Comparison of ENCODE assay signal across 8 mouse cellular contexts in the genomic region with DNA sequence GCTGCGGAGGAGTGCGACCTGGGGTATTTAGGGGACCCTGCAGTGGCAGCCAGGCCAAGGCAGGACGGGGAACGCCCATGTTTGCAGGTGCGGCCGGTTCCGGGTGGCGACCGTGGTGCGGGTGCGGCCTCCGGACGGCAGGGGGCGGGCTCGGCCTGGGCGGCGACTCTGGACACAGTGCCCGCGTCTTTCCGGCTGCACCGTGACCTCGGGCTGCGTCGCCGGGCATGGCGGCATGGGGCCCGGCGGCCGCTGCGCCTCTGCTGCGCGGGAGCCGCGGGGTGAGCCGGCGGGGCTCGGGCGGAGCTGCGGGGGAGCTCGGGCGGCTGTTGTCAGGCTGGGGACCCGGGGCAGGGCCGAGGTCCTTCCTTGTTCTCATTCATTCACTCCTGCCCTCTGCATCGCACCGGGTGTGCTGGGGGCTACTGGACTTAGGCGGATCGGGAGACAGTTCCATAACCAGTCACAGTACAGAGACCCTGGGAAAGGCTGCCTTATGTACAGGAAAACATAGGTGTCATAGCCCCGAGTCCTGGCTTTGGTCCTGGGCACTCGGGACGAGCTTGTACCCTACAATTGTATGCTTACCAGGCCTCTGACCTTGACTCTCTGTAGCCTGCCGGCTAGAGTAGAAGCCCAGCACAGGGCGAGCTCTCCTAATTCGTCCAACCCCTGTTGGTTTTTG. TPM values are rescaled to one million over a fixed set of nuclear protein-coding genes. Genes with fewer than 3 reads are reported as not detected.
DNase-seq lines count a peak whose midpoint lies in the region; ATAC-seq lines count a peak whose summit lies in the region.

No protein-coding gene starts in this region.

- H3K27ac ChIP-seq in hindbrain, embryonic 16.5 days (ENCODE audit: low read depth, low read length) = peak overlapping the region; percentile 73

- DNase-seq in ZHBTc4 (ENCODE audit: low read depth, low spot score) = peak; percentile 91
- DNase-seq in cerebellum, postnatal 4 days (ENCODE audit: low spot score in 2 of 2) = peak; percentile 88 to 94
- peak; percentile 91 for DNase-seq in gastrocnemius, adult 18-20 months (ENCODE audit: low spot score)
- DNase-seq in left cerebral cortex, adult 18-20 months (ENCODE audit: low spot score in 2 of 2) = peak; percentile 91 to 92
- DNase-seq in lung, postnatal 4 days = peak; percentile 91 to 95
- DNase-seq in retina, postnatal 1 day = peak; percentile 90
- DNase-seq in urinary bladder, adult 18-20 months (ENCODE audit: low spot score in 2 of 2) = peak; percentile 85 to 98

- peak overlapping the region; percentile 82 for H3K4me3 ChIP-seq in hindbrain, embryonic 16.5 days (ENCODE audit: low read length)

- peak overlapping the region; percentile 96 for H3K9ac ChIP-seq in hindbrain, embryonic 16.5 days (ENCODE audit: low read depth, low read length)

- H3K4me2 ChIP-seq in hindbrain, embryonic 16.5 days (ENCODE audit: low read length) = peak overlapping the region; percentile 75

- H3K9me3 ChIP-seq in hindbrain, embryonic 16.5 days (ENCODE audit: control insufficient read depth, low read length) = no peaks in the 10 kb centered on the region

- H3K27me3 ChIP-seq in hindbrain, embryonic 16.5 days (replicated peaks; ENCODE audit: control insufficient read depth, insufficient read depth, low read length) = no peaks in the 10 kb centered on the region

- peak; percentile 96 for ATAC-seq in hindbrain, embryonic 16.5 days

- peaks cover 5% of the 10 kb centered on the region for H3K36me3 ChIP-seq in hindbrain, embryonic 16.5 days (ENCODE audit: control insufficient read depth, insufficient read depth, low read length)

- H3K4me1 ChIP-seq in hindbrain, embryonic 16.5 days (ENCODE audit: control insufficient read depth, insufficient read depth, low read depth, low read length) = peaks cover 7% of the 10 kb centered on the region

- WGBS in hindbrain, embryonic 16.5 days = 0% methylated on average over 31 of the region's 53 CpGs

RNA-seq across cellular contexts. Expression of gene Bola3, which starts 0.5 kb away (rescaled TPM):
- total RNA-seq in gastrocnemius, adult 18-20 months (2021) = 100 to 1,000 TPM; 249 to 275 TPM
- polyA plus RNA-seq in hindbrain, embryonic 16.5 days (2015; fragmentation: Nextera tagmentation; extraction: Ambion mirVana) = 55.8 and 64.3 TPM in 2 replicates
- total RNA-seq in left cerebral cortex, adult 18-20 months (2021) = 10 to 100 TPM; 49.3 to 49.5 TPM

RNA-seq across cellular contexts. Expression of gene Mob1a, which starts 23.6 kb away (rescaled TPM):
- total RNA-seq in gastrocnemius, adult 18-20 months (2021) = 10 to 100 TPM in 1 of 2 experiments, 1 to 10 TPM in 1; 8.0 to 12.4 TPM
- polyA plus RNA-seq in hindbrain, embryonic 16.5 days (2015; fragmentation: Nextera tagmentation; extraction: Ambion mirVana) = 19.4 and 23.9 TPM in 2 replicates
- total RNA-seq in left cerebral cortex, adult 18-20 months (2021) = 10 to 100 TPM; 17.9 to 22.5 TPM

RNA-seq across cellular contexts. Expression of gene Mthfd2, which starts 23.7 kb away (rescaled TPM):
- 1 to 10 TPM; 3.0 to 3.2 TPM for total RNA-seq in gastrocnemius, adult 18-20 months (2021)
- 33.4 and 34.3 TPM in 2 replicates for polyA plus RNA-seq in hindbrain, embryonic 16.5 days (2015; fragmentation: Nextera tagmentation; extraction: Ambion mirVana)
- total RNA-seq in left cerebral cortex, adult 18-20 months (2021) = 1 to 10 TPM; 6.5 to 6.7 TPM

Comparison
In these comparisons a context has a peak if more than half of its experiments do, and no peak if none do; other contexts are left out.
1. Peak in every context shown above with its lines: DNase-seq, ATAC-seq, H3K4me3 ChIP-seq and H3K27ac ChIP-seq.
2. RNA of gene Bola3, which starts 0.5 kb away (total RNA-seq): 249 to 275 TPM in gastrocnemius, adult 18-20 months; 49.3 to 49.5 TPM in left cerebral cortex, adult 18-20 months; every median in the first group is over 4 times any median in the second.